Mouse (Mus musculus) limb, embryonic 11.5 days (tissue): Measurements from ENCODE around the gene Tpm4. TPM values are rescaled to one million over a fixed set of nuclear protein-coding genes. Genes with fewer than 3 reads are reported as not detected.

ENCODE experiments used
- ATAC-seq: fragments of 200-750 bp; cut with Nextera tagmentation; 2 replicates; pipeline ENCODE4 v1.8.0; 2017; ENCODE audit warnings: low read depth; ENCODE audit not compliant: insufficient number of reproducible peaks, low FRiP score, low TSS enrichment
- DNase-seq: peaks from one replicate; pipeline ENCODE4 v3.0.0-alpha.2; 2015; ENCODE audit warnings: low spot score
- H3K27ac ChIP-seq: fragments of 300-500 bp; sonication (generic); replicated peaks from 2 replicates; pipeline ENCODE4 v1.5.1; 2014; ENCODE audit warnings: low read depth, mild to moderate bottlenecking, low read length
- H3K27me3 ChIP-seq: fragments of 300-500 bp; sonication (generic); 2 replicates; pipeline ENCODE4 v1.6.1; 2014; ENCODE audit warnings: mild to moderate bottlenecking, low read length, mixed read lengths; ENCODE audit not compliant: control insufficient read depth, insufficient read depth
- H3K36me3 ChIP-seq: fragments of 300-500 bp; sonication (generic); 2 replicates; pipeline ENCODE4 v1.6.1; 2014; ENCODE audit warnings: mild to moderate bottlenecking, low read length, moderate library complexity, mixed read lengths; ENCODE audit not compliant: control insufficient read depth, insufficient read depth
- H3K4me1 ChIP-seq: fragments of 300-500 bp; sonication (generic); 2 replicates; pipeline ENCODE4 v1.6.1; 2014; ENCODE audit warnings: low read length, mixed read lengths; ENCODE audit not compliant: control insufficient read depth, insufficient read depth
- H3K4me2 ChIP-seq: fragments of 300-500 bp; sonication (generic); 2 replicates; pipeline ENCODE4 v1.6.1; 2014; ENCODE audit warnings: low read depth, mild to moderate bottlenecking, moderate library complexity; ENCODE audit not compliant: severe bottlenecking
- H3K4me3 ChIP-seq: fragments of 300-500 bp; sonication (generic); 2 replicates; pipeline ENCODE4 v1.5.1; 2014; ENCODE audit warnings: low read depth, low read length
- H3K9ac ChIP-seq: fragments of 300-500 bp; sonication (generic); 2 replicates; pipeline ENCODE4 v1.6.1; 2014; ENCODE audit warnings: mild to moderate bottlenecking, low read length
- H3K9me3 ChIP-seq: fragments of 300-500 bp; sonication (generic); 2 replicates; pipeline ENCODE4 v1.6.1; 2016; ENCODE audit warnings: low read length; ENCODE audit not compliant: control insufficient read depth
- WGBS: fragments of 180-500 bp; shearing (Covaris S2); extraction: QIAGEN DNeasy Blood & Tissue Kit; methylation state at CpG from one replicate; pipeline ENCODE4 v1.1.7; 2014; 5-methylcytosine and 5-hydroxymethylcytosine counted together
- polyA plus RNA-seq: library from polyadenylated mRNA; unstranded; fragments of >200 nt; fragmentation: Nextera tagmentation; extraction: Ambion mirVana; gene quantifications from 2 replicates; pipeline ENCODE4 v1.2.1, GENCODE M21; 2014

Tpm4 gene
- polyA plus RNA-seq, 1 experiment from 2014 or later: 800 TPM

- H3K27ac ChIP-seq: no peak overlapping the region
- no peak overlapping the region for H3K9ac ChIP-seq
- no peak overlapping the region for H3K4me3 ChIP-seq
- H3K9me3 ChIP-seq: no peaks in the 10 kb centered on the region
- no peaks in the 10 kb centered on the region for H3K27me3 ChIP-seq
- peaks cover 4% of the 10 kb centered on the region for H3K36me3 ChIP-seq
- H3K4me2 ChIP-seq: no peak overlapping the region
- WGBS: 52% methylated on average over 1 of the region's 1 CpGs
- ATAC-seq (no peak), DNase-seq (no peak)
- H3K4me1 ChIP-seq: peaks cover 3% of the 10 kb centered on the region; the same call in 1 of the 2 replicates
Observed at GRCm38 (mm10) chr8:72133507-72133906, 1.3 kb upstream of the Tpm4 start.

- no peaks in the 10 kb centered on the region for H3K9me3 ChIP-seq
- H3K4me2 ChIP-seq: peak overlapping the region; percentile 78
- no peaks in the 10 kb centered on the region for H3K27me3 ChIP-seq
- peak overlapping the region; percentile 98 for H3K27ac ChIP-seq
- peak overlapping the region; percentile 98 for H3K9ac ChIP-seq
- WGBS: under 1% methylated on average over 62 of the region's 62 CpGs
- DNase-seq: peak; percentile 86
- ATAC-seq: peak; percentile 69
- H3K36me3 ChIP-seq: peaks cover 13% of the 10 kb centered on the region
- H3K4me3 ChIP-seq: peak overlapping the region; percentile 77
- peaks cover 3% of the 10 kb centered on the region; the same call in 1 of the 2 replicates for H3K4me1 ChIP-seq
Observed at GRCm38 (mm10) chr8:72135446-72136301, 899 bp downstream of the Tpm4 start.

- ATAC-seq: peak; percentile 40
- peak overlapping the region; percentile 98 for H3K9ac ChIP-seq
- 1% methylated on average over 18 of the region's 18 CpGs for WGBS
Observed at GRCm38 (mm10) chr8:72136302-72136978, 1.7 kb downstream of the Tpm4 start.

GRCm38 (mm10) chr8:72137431-72137830, 2.7 kb downstream of the Tpm4 start:
- peak overlapping the region; percentile 78; the same call in 1 of the 2 replicates for H3K4me2 ChIP-seq
- no peaks in the 10 kb centered on the region for H3K9me3 ChIP-seq
- WGBS: 81% methylated on average over 2 of the region's 2 CpGs
- H3K9ac ChIP-seq: no peak overlapping the region
- DNase-seq (no peak), ATAC-seq (no peak)
- no peaks in the 10 kb centered on the region for H3K4me1 ChIP-seq
- no peak overlapping the region for H3K4me3 ChIP-seq
- peaks cover 18% of the 10 kb centered on the region for H3K36me3 ChIP-seq
- no peak overlapping the region for H3K27ac ChIP-seq
- H3K27me3 ChIP-seq: no peaks in the 10 kb centered on the region

More at GRCm38 (mm10) chr8:72136302-72136978, 1.7 kb downstream of the Tpm4 start:
- H3K4me2 ChIP-seq: peak overlapping the region; percentile 78
- no peaks in the 10 kb centered on the region for H3K27me3 ChIP-seq
- H3K9me3 ChIP-seq: no peaks in the 10 kb centered on the region
- peak overlapping the region; percentile 98 for H3K27ac ChIP-seq
- peak overlapping the region; percentile 77 for H3K4me3 ChIP-seq
- H3K4me1 ChIP-seq: peaks cover under 1% of the 10 kb centered on the region; the same call in 1 of the 2 replicates
- H3K36me3 ChIP-seq: peaks cover 16% of the 10 kb centered on the region
- peak; percentile 76 for DNase-seq

- H3K4me3 ChIP-seq: no peak overlapping the region
- WGBS: 97% methylated on average over 5 of the region's 5 CpGs
Observed at GRCm38 (mm10) chr8:72138456-72138855, 3.7 kb downstream of the Tpm4 start.

GRCm38 (mm10) chr8:72143256-72143824, 8.6 kb downstream of the Tpm4 start:
- H3K27me3 ChIP-seq: no peaks in the 10 kb centered on the region
- WGBS: 95% methylated on average over 13 of the region's 13 CpGs
- no peak for ATAC-seq
- no peak overlapping the region for H3K9ac ChIP-seq
- H3K4me3 ChIP-seq: no peak overlapping the region
- H3K36me3 ChIP-seq: peaks cover 39% of the 10 kb centered on the region
- no peak for DNase-seq
- no peak overlapping the region for H3K27ac ChIP-seq
- H3K4me2 ChIP-seq: no peak overlapping the region
- no peaks in the 10 kb centered on the region for H3K9me3 ChIP-seq
- no peaks in the 10 kb centered on the region for H3K4me1 ChIP-seq

More at GRCm38 (mm10) chr8:72138456-72138855, 3.7 kb downstream of the Tpm4 start:
- H3K9me3 ChIP-seq: no peaks in the 10 kb centered on the region
- no peaks in the 10 kb centered on the region for H3K4me1 ChIP-seq
- DNase-seq (no peak), ATAC-seq (no peak)
- H3K36me3 ChIP-seq: peaks cover 20% of the 10 kb centered on the region
- H3K27ac ChIP-seq: no peak overlapping the region
- H3K27me3 ChIP-seq: no peaks in the 10 kb centered on the region
- no peak overlapping the region for H3K4me2 ChIP-seq
- no peak overlapping the region for H3K9ac ChIP-seq

GRCm38 (mm10) chr8:72144345-72144975, 9.7 kb downstream of the Tpm4 start:
- ATAC-seq: no peak
- peaks cover 36% of the 10 kb centered on the region for H3K36me3 ChIP-seq
- WGBS: 83% methylated on average over 5 of the region's 5 CpGs

GRCm38 (mm10) chr8:72145511-72145910, 10.7 kb downstream of the Tpm4 start:
- ATAC-seq (no peak), DNase-seq (no peak)
- H3K4me2 ChIP-seq: no peak overlapping the region
- peaks cover 35% of the 10 kb centered on the region for H3K36me3 ChIP-seq
- H3K9ac ChIP-seq: no peak overlapping the region
- H3K27ac ChIP-seq: no peak overlapping the region
- no peaks in the 10 kb centered on the region for H3K4me1 ChIP-seq
- no peaks in the 10 kb centered on the region for H3K9me3 ChIP-seq
- WGBS: 85% methylated on average over 3 of the region's 3 CpGs
- no peak overlapping the region for H3K4me3 ChIP-seq
- no peaks in the 10 kb centered on the region for H3K27me3 ChIP-seq

More at GRCm38 (mm10) chr8:72144345-72144975, 9.7 kb downstream of the Tpm4 start:
- Histone ChIP-seq H3K27ac (no peak overlapping the region), H3K4me3 (no peak overlapping the region), H3K9me3 (no peaks in the 10 kb centered on the region), H3K4me1 (no peaks in the 10 kb centered on the region), H3K9ac (no peak overlapping the region), H3K4me2 (no peak overlapping the region), H3K27me3 (no peaks in the 10 kb centered on the region)
- no peak for DNase-seq
